Mouse (Mus musculus) CH12.LX (cell line): ENCODE results near the gene Frmd4a.

Experiments used
- CHD2 ChIP-seq: IDR thresholded peaks from 2 replicates; pipeline ENCODE4 v1.6.1; 2011; ENCODE audit warnings: low read length, improper control_type of control experiment
- CTCF ChIP-seq, 2 experiments: IDR thresholded peaks in 1 of 2; conservative IDR thresholded peaks in 1 of 2; 2 replicates each; pipeline ENCODE4 v1.5.1; 2011 to 2012; ENCODE audit warnings: low read depth in 2 of 2, low read length in 2 of 2, improper control_type of control experiment in 1 of 2, inconsistent platforms in 1 of 2, mild to moderate bottlenecking in 1 of 2, moderate library complexity in 1 of 2
- E2F4 ChIP-seq: IDR thresholded peaks from 2 replicates; pipeline ENCODE4 v1.6.1; 2011; ENCODE audit warnings: low read depth, low read length, improper control_type of control experiment; ENCODE audit not compliant: insufficient replicate concordance
- ELF1 ChIP-seq: IDR thresholded peaks from 2 replicates; pipeline ENCODE4 v1.6.1; 2014; ENCODE audit warnings: low read depth, mild to moderate bottlenecking, inconsistent platforms, low read length, improper control_type of control experiment
- EP300 ChIP-seq: IDR thresholded peaks from 2 replicates; pipeline ENCODE4 v1.6.1; 2011; ENCODE audit warnings: low read length, improper control_type of control experiment
- HCFC1 ChIP-seq: IDR thresholded peaks from 2 replicates; pipeline ENCODE4 v1.6.1; 2012; ENCODE audit warnings: low read depth, mild to moderate bottlenecking, inconsistent platforms, low read length, improper control_type of control experiment
- MAFK ChIP-seq: IDR thresholded peaks from 2 replicates; pipeline ENCODE4 v1.6.1; 2011; ENCODE audit warnings: low read length, improper control_type of control experiment; ENCODE audit not compliant: insufficient replicate concordance
- MAZ ChIP-seq: IDR thresholded peaks from 2 replicates; pipeline ENCODE4 v1.6.1; 2012; ENCODE audit warnings: low read depth, mild to moderate bottlenecking, inconsistent platforms, low read length, improper control_type of control experiment, moderate library complexity
- POLR2A ChIP-seq: IDR thresholded peaks from 2 replicates; pipeline ENCODE4 v1.6.1; 2011; ENCODE audit warnings: low read depth, mild to moderate bottlenecking, improper control_type of control experiment, low read length
- RAD21 ChIP-seq: IDR thresholded peaks from 2 replicates; pipeline ENCODE4 v1.6.1; 2011; ENCODE audit warnings: low read depth, mild to moderate bottlenecking, low read length, improper control_type of control experiment, moderate library complexity
- TCF12 ChIP-seq: IDR thresholded peaks from 2 replicates; pipeline ENCODE4 v1.6.1; 2014; ENCODE audit warnings: low read depth, mild to moderate bottlenecking, inconsistent platforms, low read length, improper control_type of control experiment
- USF1 ChIP-seq: IDR thresholded peaks from 2 replicates; pipeline ENCODE4 v1.6.1; 2014; ENCODE audit warnings: low read depth, mild to moderate bottlenecking, inconsistent platforms, low read length, improper control_type of control experiment
- ZKSCAN1 ChIP-seq: IDR thresholded peaks from 2 replicates; pipeline ENCODE4 v1.6.1; 2012; ENCODE audit warnings: low read depth, inconsistent platforms, low read length, improper control_type of control experiment, borderline replicate concordance

DNA sequence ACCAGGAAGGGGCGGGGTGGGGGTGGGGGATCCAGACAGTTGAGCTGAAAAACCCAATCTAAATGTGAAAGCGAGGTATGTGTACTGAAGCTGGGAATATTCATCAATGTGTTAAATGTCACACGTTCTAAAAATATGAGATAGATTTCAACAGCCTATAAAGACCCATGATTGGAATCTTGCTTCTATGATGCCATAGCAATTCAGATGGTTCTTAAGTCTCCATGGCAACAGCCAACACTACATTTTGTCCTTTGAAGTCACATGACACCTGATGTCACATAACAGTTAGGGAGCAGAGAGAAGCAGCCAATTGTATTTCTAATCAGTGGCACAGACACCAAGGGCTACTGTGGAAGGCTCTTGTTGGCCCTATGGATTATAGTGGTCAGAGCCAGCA, 120.0 kb downstream of the Frmd4a start:
- TF ChIP-seq POLR2A (no peak), CTCF (conservative IDR thresholded peaks at IDR 0.05 in 1 of 2, IDR thresholded peaks at IDR 0.05 in 1 of 2; ENCODE audit: low read depth in 2 of 2, low read length in 2 of 2) (no peak), MAFK (no peak), TCF12 (no peak), MAZ (no peak), HCFC1 (no peak), EP300 (no peak), CHD2 (no peak), E2F4 (no peak), ELF1 (no peak), USF1 (no peak), ZKSCAN1 (no peak), RAD21 (no peak)
